Mouse (Mus musculus) left cerebral cortex, adult 2 months (tissue): ENCODE results near the gene Irgc1. TPM values are rescaled to one million over a fixed set of nuclear protein-coding genes. Genes with fewer than 3 reads are reported as not detected.

ENCODE experiments used
- DNase-seq, 2 experiments: peaks; one replicate each; pipeline ENCODE4 v3.0.0; 2021 to 2022; ENCODE audit warnings: low spot score in 2 of 2, mixed read lengths in 1 of 2; ENCODE audit errors: extremely low spot score in 1 of 2
- H3K27ac ChIP-seq: fragments of 200-600 bp; 2 replicates; pipeline ENCODE4 v1.8.1; 2022
- H3K4me3 ChIP-seq: fragments of 200-600 bp; 2 replicates; pipeline ENCODE4 v1.8.1; 2022
- CTCF ChIP-seq: fragments of 200-600 bp; IDR thresholded peaks from 2 replicates; pipeline ENCODE4 v1.8.1; 2022; ENCODE audit warnings: antibody characterized with exemption, mild to moderate bottlenecking, moderate library complexity
- intact Hi-C: fragments of 180-260 bp; cut with DNase I; formaldehyde crosslinking; loops from one replicate; pipeline ENCODE4 v1.15.1; 2025
- total RNA-seq, 2 experiments: library from RNA; stranded (reverse); gene quantifications; 2 replicates each; pipeline ENCODE4 v1.2.3; 2021

The Irgc1 gene
- total RNA-seq, 2 experiments from 2014 or later = 0.77 TPM; not detected in 1

DNA sequence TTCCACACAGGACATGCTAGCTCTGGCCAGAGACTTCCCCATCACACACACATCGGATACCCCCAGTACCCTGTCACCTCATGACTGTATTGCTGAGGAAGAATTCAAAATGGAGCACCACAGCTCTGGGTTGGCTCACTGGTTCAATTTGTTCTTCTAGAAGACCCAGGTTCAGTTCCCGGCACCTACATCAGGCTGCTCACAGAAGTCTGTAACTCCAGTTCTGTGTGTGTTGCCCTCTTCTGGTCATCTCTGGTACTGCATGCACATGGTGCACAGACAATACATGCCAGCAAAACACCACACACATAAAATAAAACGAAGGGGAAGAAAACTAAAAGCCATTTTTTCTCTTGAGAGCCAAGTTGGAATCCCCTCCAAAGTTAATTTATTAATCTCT is 17.0 kb upstream of the Irgc1 start:
- H3K4me3 ChIP-seq = no peak overlapping the region

DNA sequence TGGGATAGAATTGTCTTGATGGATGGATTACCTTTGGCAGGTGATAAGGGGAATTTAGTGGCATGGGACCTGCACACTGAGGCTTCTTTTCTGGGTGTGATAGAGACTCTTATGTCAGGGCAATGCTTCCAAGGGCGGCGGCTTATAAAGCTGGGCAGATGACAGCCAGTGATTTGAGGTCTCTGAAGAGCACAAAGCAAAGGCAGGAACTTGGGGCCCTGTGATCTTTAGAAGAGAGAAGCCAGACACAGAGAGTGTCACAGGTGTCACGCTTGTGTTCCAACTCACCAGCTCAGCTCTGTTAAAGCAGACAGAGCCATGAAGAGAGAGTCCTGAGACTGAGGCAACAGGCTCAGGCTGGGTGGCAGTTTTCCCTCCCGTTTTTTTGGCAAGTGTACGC is 15.8 kb upstream of the Irgc1 start:
- intact Hi-C loops = no loop called here
- TF ChIP-seq CTCF = no peak
- no peak overlapping the region for H3K27ac ChIP-seq
- H3K4me3 ChIP-seq = no peak overlapping the region
- no peak for DNase-seq

More for the DNA sequence above, 17.0 kb upstream of the Irgc1 start:
- no peak for DNase-seq
- no peak overlapping the region for H3K27ac ChIP-seq
- intact Hi-C loops = no loop called here
- peak; percentile 58 for TF ChIP-seq CTCF

DNA sequence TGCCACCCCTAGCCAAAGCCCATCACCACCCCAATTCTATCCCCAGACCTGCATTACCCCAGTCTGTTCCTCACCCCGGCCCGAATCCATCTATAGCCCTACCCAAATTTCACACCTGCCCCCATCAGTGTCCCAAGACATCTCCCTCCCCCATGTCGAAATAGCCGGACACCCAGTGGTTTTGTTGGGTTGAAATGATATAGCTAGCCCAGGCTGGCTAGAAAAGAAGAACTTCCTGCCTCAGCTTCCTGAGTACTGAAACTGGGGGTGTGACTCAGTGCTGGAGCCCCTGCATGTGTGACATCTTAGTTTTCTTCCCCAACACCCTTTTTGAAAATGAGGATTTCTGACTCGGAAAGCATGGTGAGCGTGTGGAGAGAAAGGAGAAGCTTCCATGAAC is 14.7 kb upstream of the Irgc1 start:
- H3K4me3 ChIP-seq = no peak overlapping the region
- no peak overlapping the region for H3K27ac ChIP-seq
- no peak for TF ChIP-seq CTCF
- intact Hi-C loops = no loop called here
- DNase-seq = no peak

DNA sequence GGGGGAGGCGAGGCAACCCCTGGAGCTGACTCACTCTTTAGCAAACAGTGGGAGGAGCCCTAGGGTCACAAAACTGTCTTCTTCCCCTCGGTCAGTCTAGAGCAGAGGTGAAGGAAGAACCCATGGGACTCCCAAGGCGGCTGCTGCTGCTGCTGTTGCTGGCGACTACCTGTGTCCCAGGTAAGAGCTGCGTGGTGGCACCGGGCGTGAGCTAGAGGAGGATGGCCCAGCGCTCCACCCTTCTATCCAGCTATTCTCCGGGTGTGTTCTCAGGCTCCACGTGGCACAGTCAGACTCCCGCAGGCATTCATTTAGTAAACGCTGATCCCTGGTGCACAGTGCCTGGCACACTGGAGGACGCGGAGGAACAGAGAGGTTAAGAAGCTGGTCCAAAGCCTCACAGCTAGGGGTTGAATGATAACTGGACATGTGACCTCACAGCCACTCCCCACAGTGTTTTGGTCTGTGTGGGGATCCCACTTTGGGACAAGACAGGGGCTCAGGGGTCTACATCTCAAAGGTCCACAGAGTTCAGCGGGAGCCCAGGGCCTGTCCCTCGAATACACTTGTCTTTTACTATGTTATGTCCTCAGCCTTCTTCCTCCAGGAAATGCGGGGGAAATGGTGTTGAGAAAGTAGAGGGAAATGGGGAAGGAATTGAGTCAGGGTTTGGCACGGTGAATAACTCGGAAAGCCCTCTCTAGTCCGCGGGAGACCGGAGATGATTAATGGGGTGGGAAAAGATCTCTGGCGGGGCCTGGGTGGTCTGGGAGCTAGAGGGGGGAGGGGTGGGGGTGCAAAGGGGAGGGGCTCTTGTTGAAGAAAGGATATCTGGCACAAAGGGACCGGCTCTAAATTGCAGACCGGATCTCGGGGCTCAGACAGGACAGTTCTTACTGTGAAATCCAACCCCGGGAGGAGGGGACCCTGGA is 10.6 kb upstream of the Irgc1 start, which contains the start of gene Plaur:
Gene Plaur (plus strand): TSS at position 97 of the 932 bp plus-strand sequence.
- Histone ChIP-seq H3K27ac (no peak within 1 kb of the TSS), H3K4me3 (0 out of 2 replicates have a peak within 1 kb of the TSS, but pooled peaks have one; percentile 11)
- TF ChIP-seq CTCF = no peak
- no peak for DNase-seq
- intact Hi-C loops = no loop called here

DNA sequence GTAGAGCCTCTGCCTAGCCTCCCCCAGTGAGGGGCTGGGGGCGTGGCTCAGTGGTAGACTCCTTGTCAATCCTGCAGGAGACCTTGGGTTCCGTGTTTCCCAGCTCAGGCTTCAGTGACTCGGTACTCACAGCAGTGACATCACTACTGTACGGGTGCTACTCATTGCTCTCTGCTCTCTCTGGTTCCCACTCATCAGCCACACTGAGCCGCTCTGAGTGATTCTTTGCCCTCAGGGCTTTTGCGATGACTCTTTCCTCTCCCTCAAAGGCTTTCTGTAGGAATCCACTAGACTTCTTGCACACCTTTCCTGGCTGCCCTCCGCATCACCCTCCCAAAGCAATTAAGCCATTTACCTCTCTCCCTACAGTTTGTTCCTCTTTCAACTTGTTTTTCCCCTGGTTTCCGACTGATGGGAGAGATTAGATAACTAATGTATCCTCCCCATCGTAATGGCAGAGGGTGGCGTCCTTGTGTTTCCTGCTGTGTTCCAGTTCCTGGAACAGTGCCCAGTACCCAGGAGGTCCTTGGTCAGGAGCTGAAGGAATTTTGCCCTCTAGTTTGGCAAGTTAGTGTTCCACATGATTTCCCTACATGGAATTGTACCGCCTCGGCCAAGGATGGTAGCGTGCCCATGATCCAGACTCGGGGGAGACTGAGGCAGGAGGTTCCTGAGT is 9.4 kb upstream of the Irgc1 start:
- Histone ChIP-seq H3K27ac (no peak overlapping the region), H3K4me3 (no peak overlapping the region)
- intact Hi-C loops = no loop called here
- DNase-seq = no peak
- no peak for TF ChIP-seq CTCF

DNA sequence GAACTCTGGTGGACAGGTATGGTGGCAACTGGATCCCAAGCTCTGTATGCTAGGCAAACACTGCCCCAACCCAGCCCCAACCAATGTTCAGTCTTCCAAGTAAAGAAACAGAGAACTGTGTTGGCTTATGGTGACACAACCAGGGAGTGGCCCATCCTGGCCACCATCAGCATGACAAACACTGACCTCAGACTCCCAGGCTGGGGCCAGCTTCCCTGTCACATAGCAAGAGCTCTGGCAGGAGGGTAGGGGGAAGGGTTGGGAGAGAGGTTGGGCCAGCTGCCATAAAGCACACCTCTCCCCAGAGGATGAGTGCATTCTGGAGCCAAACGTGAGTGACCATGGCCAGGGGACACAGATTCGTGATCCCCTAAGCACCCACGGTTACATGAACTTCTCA is 7.7 kb upstream of the Irgc1 start:
- Histone ChIP-seq H3K4me3 (no peak overlapping the region), H3K27ac (no peak overlapping the region)
- no peak for DNase-seq
- intact Hi-C loops = no loop called here
- TF ChIP-seq CTCF = no peak

DNA sequence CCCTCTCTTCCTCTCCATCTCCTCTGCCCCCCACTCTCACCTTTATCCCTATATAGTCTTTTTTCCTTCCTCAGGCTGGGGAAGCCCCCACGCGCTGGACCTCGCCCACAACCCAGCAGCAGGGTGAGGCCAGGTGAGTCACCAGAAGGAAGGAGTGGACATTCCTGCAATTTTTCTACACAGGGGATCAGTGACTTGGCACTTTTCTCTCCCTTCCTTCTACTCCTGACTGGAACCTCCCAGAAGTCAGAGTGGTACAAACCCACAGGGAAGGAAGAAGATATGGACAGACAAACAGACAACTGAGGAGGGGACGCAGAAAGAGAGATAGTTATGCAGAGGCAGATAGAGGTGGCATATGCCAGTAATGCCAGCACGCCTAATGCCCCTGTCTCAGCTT is 7.3 kb upstream of the Irgc1 start:
- Histone ChIP-seq H3K4me3 (no peak overlapping the region), H3K27ac (no peak overlapping the region)
- no peak for DNase-seq
- intact Hi-C loops = no loop called here
- TF ChIP-seq CTCF = no peak

DNA sequence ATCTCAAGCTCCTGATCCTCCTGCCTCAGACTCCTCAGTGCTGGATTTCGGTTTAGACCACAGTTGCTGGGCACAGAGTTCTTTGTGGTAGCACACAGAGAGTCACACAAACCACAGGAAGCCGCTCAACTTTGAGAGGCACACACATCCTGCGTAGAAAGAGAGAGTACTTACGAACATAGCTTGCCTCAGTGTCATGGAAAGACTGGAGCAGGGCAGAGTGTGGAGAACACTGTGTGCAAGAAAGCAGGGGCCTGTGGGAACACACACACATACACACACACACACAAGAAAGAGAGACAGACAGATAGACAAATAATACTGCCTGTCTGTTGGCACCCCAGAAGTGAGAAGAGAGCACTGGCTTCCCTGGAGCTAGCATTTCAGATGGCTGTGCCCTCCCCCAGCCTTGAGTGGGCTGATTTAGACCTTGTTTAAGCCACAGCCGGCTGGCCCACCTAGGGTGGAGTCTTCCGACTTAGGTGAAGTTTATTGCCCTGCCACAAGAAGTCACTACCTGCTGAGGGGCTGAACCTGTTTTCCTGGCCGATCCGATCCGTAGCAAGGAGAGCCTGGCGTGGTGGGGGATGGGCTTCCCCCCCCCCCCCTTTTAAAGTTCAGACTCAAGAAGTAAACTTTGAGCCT is 5.8 kb upstream of the Irgc1 start:
- TF ChIP-seq CTCF = no peak
- DNase-seq = no peak
- no peak overlapping the region for H3K4me3 ChIP-seq
- intact Hi-C loops = no loop called here
- no peak overlapping the region for H3K27ac ChIP-seq

DNA sequence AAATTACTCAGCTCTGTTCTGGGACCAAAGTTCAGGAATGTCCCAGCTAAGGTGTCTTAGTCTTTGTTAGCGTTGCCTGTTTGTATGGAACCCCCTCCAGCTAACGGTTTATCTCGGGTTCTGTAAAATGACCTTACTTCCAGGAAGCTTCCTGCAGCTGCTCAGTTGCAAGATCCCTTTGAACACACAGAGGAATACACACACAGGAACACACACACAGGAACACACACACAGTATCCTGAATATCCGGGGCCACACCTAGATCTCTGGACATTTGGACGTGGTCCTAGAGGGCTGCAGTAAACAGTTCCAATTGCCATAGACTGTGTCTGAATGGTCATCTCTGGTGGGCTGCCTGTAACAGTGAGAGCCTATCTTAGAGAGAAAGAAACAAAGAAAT is 3.6 kb upstream of the Irgc1 start:
- Histone ChIP-seq H3K4me3 (no peak overlapping the region), H3K27ac (no peak overlapping the region)
- no peak for DNase-seq
- intact Hi-C loops = no loop called here
- TF ChIP-seq CTCF = no peak

DNA sequence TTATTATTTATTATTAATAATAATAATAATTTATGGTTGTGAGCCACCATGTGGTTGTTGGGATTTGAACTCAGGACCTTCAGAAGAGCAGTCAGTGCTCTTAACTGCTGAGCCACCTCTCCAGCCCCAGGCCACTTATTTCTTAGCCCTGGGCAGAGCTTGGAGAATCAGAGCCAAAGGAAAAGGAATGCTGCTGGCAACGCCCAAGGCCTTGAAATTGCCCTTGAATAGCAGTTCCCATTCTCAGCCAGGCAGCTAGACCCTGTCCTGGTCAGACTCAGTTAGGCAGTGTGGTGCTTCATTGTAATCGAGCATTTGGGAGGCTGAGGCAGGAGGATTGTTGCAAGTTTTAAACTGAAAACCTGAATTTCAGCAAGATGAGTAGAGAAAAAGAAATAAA is 2.1 kb upstream of the Irgc1 start:
- no peak for TF ChIP-seq CTCF
- DNase-seq = no peak
- intact Hi-C loops = no loop called here
- Histone ChIP-seq H3K27ac (no peak overlapping the region), H3K4me3 (no peak overlapping the region)

DNA sequence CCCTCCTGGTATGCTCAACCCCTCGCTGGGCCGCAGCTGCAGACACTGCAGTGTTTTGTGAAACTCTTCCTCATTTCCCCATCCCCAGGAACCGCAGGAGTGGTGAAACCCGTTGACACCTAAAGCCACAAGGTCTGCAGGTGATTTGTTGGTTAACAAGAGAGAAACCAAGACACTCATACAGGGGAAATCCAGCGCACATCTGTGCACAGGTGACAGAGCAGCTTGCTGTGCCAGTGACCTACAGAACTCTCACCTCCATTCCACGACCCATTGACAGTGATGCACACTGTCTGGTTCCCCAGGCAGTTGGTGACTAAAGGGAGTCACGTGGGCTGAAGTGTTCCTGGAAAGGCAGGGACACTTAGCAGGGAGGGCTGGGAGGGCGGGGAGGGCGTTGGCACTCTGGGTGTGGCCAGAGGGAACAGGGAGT is 1.5 kb downstream of the Irgc1 start:
- Histone ChIP-seq H3K4me3 (no peak overlapping the region), H3K27ac (no peak overlapping the region)
- TF ChIP-seq CTCF = no peak
- intact Hi-C loops = no loop called here
- DNase-seq = no peak

DNA sequence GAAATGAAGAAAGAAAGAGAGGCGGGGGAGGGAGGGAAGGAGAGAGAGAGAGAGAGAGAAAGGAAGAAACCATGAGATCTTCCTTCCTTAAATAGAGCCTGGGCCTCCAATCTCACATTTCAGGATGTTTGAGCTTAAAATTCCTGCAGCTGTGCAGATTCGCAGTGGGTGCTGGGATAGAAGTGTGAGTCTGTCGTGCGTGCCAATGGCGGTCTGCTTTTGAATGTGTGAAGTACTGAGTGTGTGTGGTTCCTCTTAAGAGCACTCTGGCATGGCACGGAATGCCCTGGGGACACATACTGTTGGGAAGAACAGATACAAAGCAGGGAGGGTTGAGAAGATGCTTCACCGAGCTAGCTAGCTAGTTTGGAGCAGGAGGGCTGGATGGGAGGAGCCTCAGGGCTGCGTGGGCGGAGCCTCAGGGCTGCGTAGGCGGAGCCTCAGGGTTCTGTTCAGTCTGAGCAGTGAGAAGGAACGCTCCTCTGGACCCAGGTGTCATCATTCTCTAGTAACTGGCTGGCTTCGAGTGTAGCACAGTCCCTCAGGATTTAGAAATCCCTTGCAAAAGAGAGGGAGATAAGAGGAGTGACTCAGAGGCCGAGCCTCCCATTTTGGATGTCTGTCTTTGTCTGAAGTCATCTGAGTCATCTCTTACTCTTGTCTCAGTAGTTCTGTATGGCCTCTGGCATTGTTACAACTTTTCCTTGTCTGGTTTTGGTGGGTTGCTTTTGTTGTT is 3.1 kb downstream of the Irgc1 start:
- peak overlapping the region; percentile 21 for H3K27ac ChIP-seq
- intact Hi-C loops = no loop called here
- no peak for DNase-seq
- no peak for TF ChIP-seq CTCF
- no peak overlapping the region for H3K4me3 ChIP-seq
